Mouse (Mus musculus) CH12.LX (cell line): ENCODE measurements around the gene Cd3g. TPM values are rescaled to one million over a fixed set of nuclear protein-coding genes. Genes with fewer than 3 reads are reported as not detected.

Experiments
- polyA plus RNA-seq: library from polyadenylated mRNA; unstranded; fragments of >175 nt; gene quantifications from 2 replicates; pipeline ENCODE4 v1.2.1, GENCODE M21; 2012; ENCODE audit warnings: low read depth; ENCODE audit not compliant: insufficient read length
- total RNA-seq, 2 experiments: library from RNA; depleted of rRNA; stranded (reverse); fragments of 300-350 nt in 1 of 2; fragments of >200 nt in 1 of 2; gene quantifications; 2 replicates each; pipeline ENCODE4 v1.2.3; 2012 to 2014

The Cd3g gene
- total and polyA plus RNA-seq, 3 experiments = 1.7 to 12.7 (median 2.9) TPM

Other genes with a start within 250 kb of the Cd3g start
- gene Phldb1, start 245.2 kb downstream of the Cd3g start, total RNA-seq (2012; rRNA removed) = 10.1 and 14.6 TPM in 2 replicates
- gene Phldb1, start 245.2 kb downstream of the Cd3g start, total RNA-seq (2014; rRNA removed) = 7.9 and 9.7 TPM in 2 replicates
- 15.1 and 18.3 TPM in 2 replicates for gene Phldb1, start 245.2 kb downstream of the Cd3g start, polyA plus RNA-seq
- gene Arcn1, start 212.6 kb downstream of the Cd3g start, total RNA-seq (2012; rRNA removed) = 79.4 and 95.2 TPM in 2 replicates
- 145 and 150 TPM in 2 replicates for gene Arcn1, start 212.6 kb downstream of the Cd3g start, total RNA-seq (2014; rRNA removed)
- 127 and 146 TPM in 2 replicates for gene Arcn1, start 212.6 kb downstream of the Cd3g start, polyA plus RNA-seq
- 49.8 and 51.4 TPM in 2 replicates for gene Ift46, start 212.5 kb downstream of the Cd3g start, total RNA-seq (2012; rRNA removed)
- 57.7 and 60.7 TPM in 2 replicates for gene Ift46, start 212.5 kb downstream of the Cd3g start, total RNA-seq (2014; rRNA removed)
- 77.7 and 80.0 TPM in 2 replicates for gene Ift46, start 212.5 kb downstream of the Cd3g start, polyA plus RNA-seq
- 0.25 TPM in 2 replicates for gene Tmem25, start 181.1 kb downstream of the Cd3g start, total RNA-seq (2012; rRNA removed)
- 0.16 and 0.28 TPM in 2 replicates for gene Tmem25, start 181.1 kb downstream of the Cd3g start, total RNA-seq (2014; rRNA removed)
- 0.44 and 1.5 TPM in 2 replicates for gene Tmem25, start 181.1 kb downstream of the Cd3g start, polyA plus RNA-seq
- gene Ttc36, start 177.4 kb downstream of the Cd3g start, total RNA-seq (2012; rRNA removed) = 0.68 TPM in 1 of 2 replicates, not detected in the other
- not detected in 2 replicates for gene Ttc36, start 177.4 kb downstream of the Cd3g start, total RNA-seq (2014; rRNA removed)
- 0.37 and 0.51 TPM in 2 replicates for gene Ttc36, start 177.4 kb downstream of the Cd3g start, polyA plus RNA-seq
- 7.2 and 7.3 TPM in 2 replicates for gene Kmt2a, start 99.1 kb downstream of the Cd3g start, total RNA-seq (2012; rRNA removed)
- gene Kmt2a, start 99.1 kb downstream of the Cd3g start, total RNA-seq (2014; rRNA removed) = 2.2 and 2.5 TPM in 2 replicates
- gene Kmt2a, start 99.1 kb downstream of the Cd3g start, polyA plus RNA-seq = 13.4 and 21.3 TPM in 2 replicates
- gene Atp5l, start 59.7 kb downstream of the Cd3g start, total RNA-seq (2012; rRNA removed) = 490 and 550 TPM in 2 replicates
- gene Atp5l, start 59.7 kb downstream of the Cd3g start, total RNA-seq (2014; rRNA removed) = 689 and 720 TPM in 2 replicates
- 277 and 311 TPM in 2 replicates for gene Atp5l, start 59.7 kb downstream of the Cd3g start, polyA plus RNA-seq
- 18.2 and 20.7 TPM in 2 replicates for gene Ube4a, start 14.8 kb downstream of the Cd3g start, total RNA-seq (2012; rRNA removed)
- 13.3 and 14.6 TPM in 2 replicates for gene Ube4a, start 14.8 kb downstream of the Cd3g start, total RNA-seq (2014; rRNA removed)
- 25.4 and 28.3 TPM in 2 replicates for gene Ube4a, start 14.8 kb downstream of the Cd3g start, polyA plus RNA-seq
- 5.2 and 5.5 TPM in 2 replicates for gene Cd3d, start 1.4 kb upstream of the Cd3g start, total RNA-seq (2012; rRNA removed)
- 0.27 TPM in 1 of 2 replicates, not detected in the other for gene Cd3d, start 1.4 kb upstream of the Cd3g start, total RNA-seq (2014; rRNA removed)
- 2.6 and 2.7 TPM in 2 replicates for gene Cd3d, start 1.4 kb upstream of the Cd3g start, polyA plus RNA-seq
- not detected in 2 replicates for gene Cd3e, start 29.2 kb upstream of the Cd3g start, total RNA-seq (2012; rRNA removed)
- not detected in 2 replicates for gene Cd3e, start 29.2 kb upstream of the Cd3g start, total RNA-seq (2014; rRNA removed)
- gene Cd3e, start 29.2 kb upstream of the Cd3g start, polyA plus RNA-seq = not detected in 2 replicates
- gene Mpzl2, start 59.4 kb upstream of the Cd3g start, total RNA-seq (2012; rRNA removed) = 0.30 and 0.38 TPM in 2 replicates
- gene Mpzl2, start 59.4 kb upstream of the Cd3g start, total RNA-seq (2014; rRNA removed) = 0.18 and 0.36 TPM in 2 replicates
- 0.27 and 0.57 TPM in 2 replicates for gene Mpzl2, start 59.4 kb upstream of the Cd3g start, polyA plus RNA-seq
- gene Mpzl3, start 74.8 kb upstream of the Cd3g start, total RNA-seq (2012; rRNA removed) = 3.1 and 3.4 TPM in 2 replicates
- gene Mpzl3, start 74.8 kb upstream of the Cd3g start, total RNA-seq (2014; rRNA removed) = 5.3 and 5.5 TPM in 2 replicates
- gene Mpzl3, start 74.8 kb upstream of the Cd3g start, polyA plus RNA-seq = 4.4 and 5.2 TPM in 2 replicates
- 0.51 and 0.88 TPM in 2 replicates for gene Jaml, start 98.8 kb upstream of the Cd3g start, total RNA-seq (2012; rRNA removed)
- gene Jaml, start 98.8 kb upstream of the Cd3g start, total RNA-seq (2014; rRNA removed) = 0.87 and 0.96 TPM in 2 replicates
- 1.1 and 1.4 TPM in 2 replicates for gene Jaml, start 98.8 kb upstream of the Cd3g start, polyA plus RNA-seq
- 0.04 TPM in 1 of 2 replicates, not detected in the other for gene Scn2b, start 137.4 kb upstream of the Cd3g start, total RNA-seq (2012; rRNA removed)
- not detected in 2 replicates for gene Scn2b, start 137.4 kb upstream of the Cd3g start, total RNA-seq (2014; rRNA removed)
- gene Scn2b, start 137.4 kb upstream of the Cd3g start, polyA plus RNA-seq = 0.07 TPM in 1 of 2 replicates, not detected in the other
- 0.04 TPM in 1 of 2 replicates, not detected in the other for gene Scn4b, start 158.0 kb upstream of the Cd3g start, total RNA-seq (2012; rRNA removed)
- gene Scn4b, start 158.0 kb upstream of the Cd3g start, total RNA-seq (2014; rRNA removed) = 0.04 TPM in 1 of 2 replicates, not detected in the other
- gene Scn4b, start 158.0 kb upstream of the Cd3g start, polyA plus RNA-seq = not detected in 2 replicates
- gene BC049352, start 201.6 kb upstream of the Cd3g start, total RNA-seq (2012; rRNA removed) = not detected in 2 replicates
- gene BC049352, start 201.6 kb upstream of the Cd3g start, total RNA-seq (2014; rRNA removed) = not detected in 2 replicates
- gene BC049352, start 201.6 kb upstream of the Cd3g start, polyA plus RNA-seq = 0.14 and 0.17 TPM in 2 replicates
- gene Tmprss4, start 223.7 kb upstream of the Cd3g start, total RNA-seq (2012; rRNA removed) = not detected in 2 replicates
- gene Tmprss4, start 223.7 kb upstream of the Cd3g start, total RNA-seq (2014; rRNA removed) = not detected in 2 replicates
- not detected in 2 replicates for gene Tmprss4, start 223.7 kb upstream of the Cd3g start, polyA plus RNA-seq